Mouse (Mus musculus) layer of hippocampus, postnatal 25 days (tissue): Measurements from ENCODE around the gene Adcy7. TPM values are rescaled to one million over a fixed set of nuclear protein-coding genes. Genes with fewer than 3 reads are reported as not detected.

Source experiments
- DNase-seq, 2 experiments: peaks; one replicate each; pipeline ENCODE4 v3.0.0; 2022; ENCODE audit warnings: mixed read lengths in 2 of 2, low spot score in 1 of 2; ENCODE audit errors: extremely low spot score in 1 of 2
- total RNA-seq, 2 experiments: library from RNA; stranded (reverse); gene quantifications; 2 replicates each; pipeline ENCODE4 v1.2.3; 2021

Gene Adcy7
- total RNA-seq, 2 experiments from 2014 or later: 2.7 to 3.2 TPM

- no peak for DNase-seq
Measured at GRCm38 (mm10) chr8:88325251-88325650, 53.0 kb downstream of the Adcy7 start.

DNA sequence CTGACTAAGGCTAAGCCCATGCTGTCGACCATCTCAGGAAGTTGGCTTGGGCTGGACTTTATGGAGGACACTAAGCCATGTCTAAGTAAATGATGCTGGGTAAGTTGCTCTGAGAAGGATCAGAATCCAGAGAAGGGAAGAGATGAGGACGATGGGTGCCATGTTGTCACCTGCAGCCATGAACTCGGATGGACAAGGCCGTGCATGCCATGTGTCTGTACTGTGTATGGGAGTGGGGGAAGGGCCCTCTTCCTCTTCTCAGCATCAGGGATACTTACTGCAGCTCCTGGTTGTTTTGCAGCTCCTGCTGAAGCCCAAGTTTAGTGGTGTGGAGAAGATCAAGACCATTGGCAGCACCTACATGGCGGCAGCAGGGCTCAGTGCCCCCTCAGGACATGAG, 53.6 kb downstream of the Adcy7 start:
- no peak for DNase-seq

- no peak for DNase-seq
Measured at GRCm38 (mm10) chr8:88326328-88326727, 54.1 kb downstream of the Adcy7 start.

GRCm38 (mm10) chr8:88328689-88329088, 56.5 kb downstream of the Adcy7 start:
- no peak for DNase-seq

- no peak for DNase-seq
Measured at GRCm38 (mm10) chr8:88330816-88331215, 58.6 kb downstream of the Adcy7 start.

- no peak for DNase-seq
Measured at GRCm38 (mm10) chr8:88334384-88334783, 62.2 kb downstream of the Adcy7 start.

DNA sequence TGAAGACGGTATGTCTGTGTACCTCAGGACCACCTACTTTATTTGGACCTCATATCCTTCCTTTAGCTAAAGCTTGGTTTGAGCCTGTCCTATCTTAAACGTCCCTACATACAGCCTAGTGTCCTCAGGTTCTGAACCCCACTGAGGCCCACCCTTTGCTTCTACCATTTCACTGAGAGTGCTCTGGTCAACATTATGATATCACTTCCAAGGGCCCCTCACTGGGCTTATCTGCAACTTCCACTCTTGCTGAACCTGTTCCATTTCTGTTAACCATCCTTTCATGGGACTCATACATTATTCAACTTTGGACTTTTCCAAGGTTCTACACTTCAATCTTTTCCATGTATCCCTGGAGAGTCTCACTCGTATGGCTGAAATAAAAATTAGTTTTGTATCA, 62.8 kb downstream of the Adcy7 start:
- DNase-seq: no peak

GRCm38 (mm10) chr8:88339221-88339620, 67.0 kb downstream of the Adcy7 start:
- no peak for DNase-seq

DNA sequence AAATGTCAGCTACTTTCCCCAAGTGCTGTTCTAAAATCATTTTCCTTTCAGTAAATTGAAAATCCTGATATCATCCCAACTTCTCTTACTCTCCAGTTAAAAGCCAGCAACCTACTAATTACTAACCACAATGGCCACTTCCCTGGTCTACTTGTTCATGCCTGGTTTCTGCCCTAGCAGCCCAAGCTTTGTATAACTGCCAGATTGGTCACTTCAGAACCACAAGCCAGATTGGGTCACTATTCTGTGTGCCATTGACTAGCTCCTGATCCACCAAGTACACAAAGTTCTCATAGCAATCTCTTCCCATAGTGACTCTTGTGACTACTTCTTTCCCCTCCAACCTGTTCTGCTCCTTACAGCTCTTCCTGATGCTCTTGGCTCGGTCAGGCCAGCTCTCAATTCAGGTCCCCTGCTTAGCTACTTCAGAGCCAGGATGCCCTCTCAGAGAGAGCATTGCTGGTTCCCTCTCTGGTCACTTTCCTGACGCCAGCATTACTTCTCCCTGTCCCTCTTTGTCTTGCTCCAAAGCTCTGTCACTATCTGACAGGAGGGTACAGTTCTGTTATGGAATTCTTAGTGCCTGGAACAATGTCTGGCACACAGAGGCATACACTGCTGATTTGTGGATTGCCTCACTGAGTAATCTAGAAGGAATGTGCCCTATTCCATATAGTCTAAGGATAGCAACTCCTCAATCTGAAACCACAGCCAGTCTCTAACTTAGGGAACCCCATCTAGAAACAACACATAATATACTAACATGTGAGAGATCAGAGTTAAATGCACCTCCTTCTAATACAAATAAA, 67.9 kb downstream of the Adcy7 start:
- no peak for DNase-seq

GRCm38 (mm10) chr8:88342026-88342425, 69.8 kb downstream of the Adcy7 start:
- DNase-seq: no peak

- no peak for DNase-seq
Measured at GRCm38 (mm10) chr8:88349046-88349445, 76.8 kb downstream of the Adcy7 start.

DNA sequence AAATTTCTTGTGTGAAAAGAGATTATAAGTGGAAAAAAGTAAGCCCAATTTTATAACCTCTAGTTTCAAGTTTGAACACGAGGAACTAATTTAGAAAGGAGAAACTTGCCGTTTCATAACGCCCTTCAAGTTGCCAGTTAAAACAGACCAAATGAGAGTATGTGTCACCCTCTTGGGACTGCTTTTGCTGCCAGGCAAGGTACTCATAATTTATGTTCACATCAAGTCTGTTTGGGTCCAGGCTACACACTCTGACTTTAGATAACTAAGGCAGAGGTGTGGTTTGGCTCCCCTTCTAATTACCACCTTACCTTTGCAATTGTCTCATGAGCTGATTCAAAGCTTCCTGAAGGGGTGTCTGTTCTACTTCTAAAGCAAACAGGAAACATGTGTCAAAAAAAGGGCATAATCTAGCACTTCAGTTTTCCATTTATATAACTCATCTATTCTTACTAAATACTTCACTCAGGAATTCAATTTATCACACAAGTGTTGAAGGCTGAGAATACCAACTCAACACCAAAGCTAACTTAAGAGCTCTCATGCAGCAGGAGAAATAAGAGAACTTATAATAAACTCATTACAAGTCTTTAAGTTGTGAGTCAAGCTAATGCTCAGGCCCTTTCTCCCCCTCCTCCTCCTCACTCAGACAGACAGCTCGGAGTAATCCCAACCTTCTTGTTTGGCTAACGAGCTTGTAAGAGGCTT, 85.2 kb downstream of the Adcy7 start:
- no peak for DNase-seq

DNA sequence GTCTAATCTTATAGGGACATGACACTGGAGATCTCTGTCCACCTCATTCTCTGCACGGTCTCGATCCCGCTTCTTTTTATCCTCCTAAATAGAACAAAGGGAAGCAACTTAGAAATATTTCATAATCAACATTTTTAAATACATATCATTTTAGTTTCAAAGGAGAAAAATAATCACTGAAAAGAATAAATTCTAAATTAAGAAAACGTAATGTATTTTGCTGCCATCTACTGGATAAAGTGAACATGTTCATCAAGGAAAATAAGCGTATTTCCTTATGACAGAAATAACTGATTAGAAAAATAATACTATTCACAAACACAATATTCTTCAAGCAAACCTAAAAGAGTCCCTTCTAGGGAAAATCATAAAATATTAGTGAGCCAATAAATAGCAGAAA, 85.7 kb downstream of the Adcy7 start:
- DNase-seq: no peak

- DNase-seq: no peak
Measured at GRCm38 (mm10) chr8:88359959-88360358, 87.8 kb downstream of the Adcy7 start.

DNA sequence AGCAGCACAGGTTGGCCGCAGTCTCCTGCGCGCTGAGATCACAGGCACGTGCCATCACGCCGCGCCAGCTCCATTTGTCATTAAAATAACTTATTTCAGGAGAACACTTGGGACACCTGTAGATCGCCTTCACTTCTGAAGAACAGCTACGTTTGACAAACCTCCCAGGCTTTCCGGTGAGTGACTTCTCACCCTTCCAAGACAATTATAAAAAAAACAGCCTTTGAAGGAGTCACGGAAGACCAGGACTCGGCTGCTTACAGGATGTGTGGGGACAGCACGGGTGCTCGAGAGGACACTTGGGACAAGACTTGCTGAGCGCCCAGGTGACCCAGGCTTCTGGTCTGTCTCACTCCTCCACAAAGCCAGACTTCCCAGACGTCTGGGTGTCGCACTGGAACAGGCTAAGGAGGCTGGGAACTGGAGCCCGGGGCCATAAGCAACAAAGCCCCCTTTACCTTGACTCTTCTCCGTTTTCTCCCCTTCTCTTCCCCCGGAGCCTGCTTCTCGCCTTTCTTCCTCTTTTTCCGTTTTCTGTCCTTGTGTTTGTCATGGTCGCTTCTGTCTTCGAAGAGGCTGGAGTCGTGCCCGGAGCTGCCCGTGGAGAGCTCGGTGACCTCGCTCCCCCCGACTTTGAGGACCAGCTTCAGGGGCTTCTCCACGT, 89.0 kb downstream of the Adcy7 start:
- no peak for DNase-seq

GRCm38 (mm10) chr8:88361708-88362428, 89.7 kb downstream of the Adcy7 start, which contains the start of gene Brd7:
Brd7 (minus strand) TSS chr8:88362194.
- DNase-seq: peak; percentile 92 to 94

- no peak for DNase-seq
Measured at GRCm38 (mm10) chr8:88362446-88363150, 90.4 kb downstream of the Adcy7 start.

- no peak for DNase-seq
Measured at GRCm38 (mm10) chr8:88369221-88369620, 97.0 kb downstream of the Adcy7 start.

DNA sequence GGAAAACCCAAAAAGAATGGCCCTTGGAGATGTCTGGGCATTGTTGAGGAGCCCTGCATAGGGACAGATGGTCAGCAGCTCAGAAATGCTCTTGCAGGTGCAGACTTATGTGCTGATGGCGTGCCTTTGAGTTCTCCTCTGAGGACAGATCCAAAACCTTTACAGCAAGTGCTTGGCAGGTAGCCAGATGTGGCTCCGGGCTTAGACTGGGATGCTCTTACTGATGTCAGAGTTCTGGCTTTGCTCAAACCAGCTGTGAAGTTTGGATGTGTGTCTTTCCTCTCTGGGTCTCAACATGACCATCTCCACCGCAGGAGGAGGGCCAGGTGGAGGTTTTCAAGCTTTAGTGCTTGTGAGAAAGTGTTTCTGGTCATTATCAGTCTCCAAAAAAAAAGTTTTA, 97.6 kb downstream of the Adcy7 start:
- DNase-seq: no peak

GRCm38 (mm10) chr8:88371522-88371921, 99.3 kb downstream of the Adcy7 start:
- DNase-seq: no peak
